Mouse (Mus musculus): Measurements from ENCODE around the gene Prim1.
A peak's percentile ranks its signal among the peaks of the same experiment; 100 is the strongest.

DNA sequence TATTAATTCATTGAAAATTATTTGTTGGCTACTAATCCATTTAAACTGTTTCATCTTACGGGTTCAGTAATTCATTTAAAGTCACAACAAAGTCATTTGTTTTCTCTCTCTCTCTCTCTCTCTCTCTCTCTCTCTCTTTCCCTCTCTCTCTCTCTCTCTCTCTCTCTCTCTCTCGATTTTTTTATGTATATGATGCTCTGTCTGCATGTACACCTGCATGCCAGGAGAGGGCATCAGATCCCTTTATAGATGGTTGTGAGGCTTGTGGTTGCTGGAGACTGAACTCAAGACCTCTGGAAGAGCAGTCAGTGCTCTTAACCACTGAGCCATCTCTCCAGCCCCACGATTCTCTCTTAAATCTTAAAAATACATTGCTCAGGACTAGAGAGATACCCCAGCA lies 43.8 kb upstream of the Prim1 start:
- TF ChIP-seq MAFK (IDR thresholded peaks at IDR 0.05; ENCODE audit: insufficient read depth, low read depth, low read length): no peak
- TF ChIP-seq ZNF384 (IDR thresholded peaks at IDR 0.05; ENCODE audit: low read depth, low read length): 0 out of 2 replicates have a peak, but pooled peaks have one; percentile 37
- TF ChIP-seq ZC3H11A (IDR thresholded peaks at IDR 0.05; ENCODE audit: borderline replicate concordance, low read depth, low read length): no peak
- TF ChIP-seq HCFC1 (IDR thresholded peaks at IDR 0.05; ENCODE audit: borderline replicate concordance, insufficient read depth, low read length): no peak

All from ES-E14 (cell line).